Mouse (Mus musculus) E14TG2a.4 (cell line): ENCODE data around the gene Inpp5e.

ENCODE experiments used
- H3K27me3 ChIP-seq: 2 replicates; pipeline ENCODE4 v1.6.1; 2014; ENCODE audit warnings: low read length, control low read depth; ENCODE audit not compliant: insufficient read depth
- H3K36me3 ChIP-seq: 2 replicates; pipeline ENCODE4 v1.6.1; 2014; ENCODE audit warnings: low read length, control low read depth; ENCODE audit not compliant: insufficient read depth
- H3K4me1 ChIP-seq: replicated peaks from 2 replicates; pipeline ENCODE4 v1.6.1; 2014; ENCODE audit warnings: low read depth, low read length, control low read depth
- H3K4me3 ChIP-seq: replicated peaks from 2 replicates; pipeline ENCODE4 v1.5.1; 2014; ENCODE audit warnings: mild to moderate bottlenecking, low read length
- H3K9me3 ChIP-seq: 2 replicates; pipeline ENCODE4 v1.6.1; 2014; ENCODE audit warnings: low read length, control low read depth
- CTCF ChIP-seq: conservative IDR thresholded peaks from 2 replicates; pipeline ENCODE4 v1.5.1; 2014; ENCODE audit warnings: low read length
- NANOG ChIP-seq: IDR thresholded peaks from 2 replicates; pipeline ENCODE4 v1.6.1; 2014; ENCODE audit warnings: borderline replicate concordance, low read length, mixed read lengths
- POU5F1 ChIP-seq: IDR thresholded peaks from 2 replicates; pipeline ENCODE4 v1.6.1; 2014; ENCODE audit warnings: low read length, borderline replicate concordance

The Inpp5e gene

DNA sequence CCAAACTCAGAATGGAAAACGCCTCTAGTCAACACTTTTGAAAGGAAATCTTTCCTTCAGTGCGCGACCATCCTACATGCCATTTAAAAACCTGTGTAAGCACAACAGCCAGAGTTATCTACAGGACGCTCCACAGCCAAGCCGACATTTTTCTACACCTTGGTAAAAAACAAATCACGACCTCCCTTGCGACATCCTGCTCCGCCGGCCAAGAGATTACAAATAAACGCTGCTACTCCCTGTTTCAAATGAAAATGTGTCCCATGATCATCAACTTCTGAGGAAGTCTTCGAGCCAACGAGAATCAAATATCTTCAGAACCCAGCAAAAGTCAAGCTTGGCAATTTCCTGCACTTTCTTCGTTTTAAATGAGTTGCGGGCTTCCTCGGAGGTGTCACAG is 35.4 kb upstream of the Inpp5e start:
- Histone ChIP-seq H3K4me1 (peaks cover 83% of the 10 kb centered on the region), H3K27me3 (no peaks in the 10 kb centered on the region), H3K36me3 (peaks cover 29% of the 10 kb centered on the region), H3K4me3 (peak overlapping the region; percentile 96), H3K9me3 (no peaks in the 10 kb centered on the region)
- TF ChIP-seq NANOG (no peak), CTCF (no peak), POU5F1 (no peak)

DNA sequence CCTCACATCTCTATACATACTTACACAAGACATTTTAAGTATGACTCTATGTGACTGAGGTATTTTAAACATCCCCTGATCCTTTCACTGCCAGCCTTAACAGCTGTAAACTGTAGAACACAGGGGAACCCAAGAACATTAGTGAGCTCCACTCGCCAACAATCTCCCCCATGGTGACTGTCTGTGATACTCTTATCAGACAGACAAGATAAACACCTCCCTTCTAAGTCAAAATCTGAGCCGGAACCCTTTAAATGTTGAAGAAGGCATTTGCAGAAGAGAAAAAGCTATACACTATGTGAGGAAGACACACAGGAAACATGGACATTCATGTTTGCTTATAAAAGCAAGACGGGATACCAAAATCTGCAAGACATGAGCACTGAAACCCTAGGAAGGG is 34.9 kb upstream of the Inpp5e start:
- no peaks in the 10 kb centered on the region for H3K27me3 ChIP-seq
- TF ChIP-seq CTCF = no peak
- peak overlapping the region; percentile 96 for H3K4me3 ChIP-seq
- H3K36me3 ChIP-seq = peaks cover 34% of the 10 kb centered on the region
- H3K4me1 ChIP-seq = peaks cover 83% of the 10 kb centered on the region
- no peaks in the 10 kb centered on the region for H3K9me3 ChIP-seq

DNA sequence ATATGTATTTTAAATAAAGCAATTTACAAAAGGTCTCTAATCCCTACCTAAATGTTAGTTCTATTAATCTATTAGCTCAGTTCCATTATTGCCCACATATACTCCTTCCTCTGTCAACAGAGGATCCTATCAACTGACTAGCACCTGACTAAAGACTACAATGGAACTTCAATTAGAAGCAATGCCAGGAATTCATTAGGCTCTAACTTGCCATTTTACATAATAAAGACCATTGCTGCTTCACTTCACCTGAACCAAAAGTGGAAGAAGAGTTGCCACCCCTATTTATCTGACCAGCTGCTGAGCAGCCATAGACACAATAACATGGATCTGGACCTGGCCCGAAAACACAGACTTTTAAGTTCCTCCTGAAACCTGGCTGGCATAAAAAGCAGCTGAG is 33.8 kb upstream of the Inpp5e start:
- Histone ChIP-seq H3K9me3 (no peaks in the 10 kb centered on the region), H3K27me3 (no peaks in the 10 kb centered on the region)
- TF ChIP-seq NANOG (peak; percentile 95), POU5F1 (peak; percentile 48; the same call in 1 of the 2 replicates), CTCF (no peak)

DNA sequence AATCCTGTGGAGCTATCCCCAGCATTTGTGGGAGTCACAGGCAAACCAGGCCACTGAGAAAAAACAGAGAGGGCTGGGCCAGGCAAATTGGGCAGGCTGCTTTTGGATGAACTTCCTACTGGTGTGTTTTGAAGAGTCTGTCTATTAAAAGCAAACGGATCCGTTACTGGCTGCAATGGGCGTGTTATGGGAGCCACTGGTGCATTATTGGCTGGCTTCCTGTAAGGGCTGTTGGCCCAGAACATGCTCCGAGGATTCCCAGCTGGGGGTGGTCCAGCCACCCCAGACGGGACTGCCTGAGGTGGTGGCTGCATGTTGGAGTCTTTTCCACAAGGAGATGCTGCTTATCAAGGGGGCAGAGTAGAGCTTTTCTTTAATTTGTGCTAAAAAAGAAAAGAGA is 32.7 kb upstream of the Inpp5e start:
- H3K4me1 ChIP-seq = peaks cover 81% of the 10 kb centered on the region
- no peaks in the 10 kb centered on the region for H3K27me3 ChIP-seq
- peaks cover 53% of the 10 kb centered on the region for H3K36me3 ChIP-seq
- no peaks in the 10 kb centered on the region for H3K9me3 ChIP-seq
- peak overlapping the region; percentile 29 for H3K4me3 ChIP-seq
- TF ChIP-seq CTCF (no peak), NANOG (no peak), POU5F1 (no peak)

More for the DNA sequence above, 33.8 kb upstream of the Inpp5e start:
- Histone ChIP-seq H3K36me3 (peaks cover 44% of the 10 kb centered on the region), H3K4me1 (peaks cover 83% of the 10 kb centered on the region), H3K4me3 (peak overlapping the region; percentile 96)

DNA sequence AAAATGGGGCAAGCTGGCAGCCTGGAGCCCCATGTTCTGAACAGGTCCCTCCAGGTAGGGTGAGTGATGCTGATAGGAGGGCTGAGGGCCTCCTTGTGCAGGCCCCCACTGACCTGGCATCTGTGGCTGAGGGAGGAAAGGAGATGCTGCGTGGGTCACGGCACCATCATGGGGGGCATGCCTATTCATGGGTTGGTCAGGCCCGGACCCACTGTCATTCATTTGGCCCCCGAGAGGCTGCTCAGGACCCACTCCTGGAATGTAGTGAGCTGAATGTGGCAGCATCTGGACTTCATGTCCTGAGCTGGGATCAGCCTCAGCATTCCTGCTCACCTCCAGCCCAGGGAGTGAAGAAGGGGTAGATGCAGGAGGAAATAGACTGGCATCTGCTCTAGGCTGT is 32.3 kb upstream of the Inpp5e start:
- Histone ChIP-seq H3K4me3 (peak overlapping the region; percentile 29), H3K4me1 (peaks cover 77% of the 10 kb centered on the region), H3K36me3 (peaks cover 55% of the 10 kb centered on the region), H3K27me3 (no peaks in the 10 kb centered on the region), H3K9me3 (no peaks in the 10 kb centered on the region)
- no peak for TF ChIP-seq NANOG
- no peak for TF ChIP-seq POU5F1

DNA sequence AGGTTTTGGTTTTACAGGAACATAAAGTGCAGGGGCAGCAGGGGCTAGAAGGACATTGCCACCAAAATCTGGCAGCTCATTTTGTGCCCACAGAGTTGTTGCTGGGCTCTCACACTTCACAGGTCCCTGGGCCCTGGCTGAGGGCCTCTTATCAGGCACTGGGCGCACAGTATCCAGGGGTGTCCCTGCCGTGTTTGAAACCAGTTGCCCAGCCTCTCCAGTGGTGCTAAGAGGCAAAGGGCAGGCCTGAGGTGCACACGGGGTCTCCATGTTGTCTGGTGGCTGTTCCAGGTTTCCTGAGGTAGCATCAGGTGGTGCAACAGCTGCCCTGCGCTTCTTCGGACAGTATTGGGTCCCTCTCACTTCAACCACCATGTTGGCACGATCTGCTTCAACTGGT is 30.7 kb upstream of the Inpp5e start:
- Histone ChIP-seq H3K4me3 (no peak overlapping the region), H3K36me3 (peaks cover 71% of the 10 kb centered on the region), H3K27me3 (no peaks in the 10 kb centered on the region), H3K9me3 (no peaks in the 10 kb centered on the region), H3K4me1 (peaks cover 87% of the 10 kb centered on the region)
- no peak for TF ChIP-seq NANOG
- no peak for TF ChIP-seq CTCF
- no peak for TF ChIP-seq POU5F1

DNA sequence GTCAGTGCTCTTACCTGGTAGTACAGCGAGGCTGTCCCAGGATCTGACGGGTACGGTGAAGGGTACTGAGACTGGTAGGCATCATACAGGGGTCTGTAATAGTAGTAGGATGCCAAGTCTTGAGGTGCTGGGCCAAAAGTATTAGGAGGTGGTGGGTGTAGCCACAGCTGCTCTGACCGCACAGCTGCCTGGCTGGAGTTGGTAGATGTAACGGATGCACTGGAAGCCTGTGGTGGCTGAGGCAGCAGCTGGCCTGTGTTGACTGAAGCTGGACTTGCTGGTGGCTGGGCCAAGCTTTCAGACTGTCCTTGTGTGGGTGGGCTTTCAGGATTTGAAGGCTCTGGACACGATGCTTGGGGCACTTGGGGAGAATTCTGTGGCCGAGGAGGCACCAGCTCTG is 29.4 kb upstream of the Inpp5e start:
- Histone ChIP-seq H3K27me3 (no peaks in the 10 kb centered on the region), H3K4me1 (peaks cover 77% of the 10 kb centered on the region), H3K36me3 (peaks cover 84% of the 10 kb centered on the region), H3K4me3 (0 out of 2 replicates have a peak overlapping the region, but pooled peaks have one; percentile 11), H3K9me3 (no peaks in the 10 kb centered on the region)
- TF ChIP-seq CTCF = no peak
- TF ChIP-seq NANOG = no peak
- no peak for TF ChIP-seq POU5F1

DNA sequence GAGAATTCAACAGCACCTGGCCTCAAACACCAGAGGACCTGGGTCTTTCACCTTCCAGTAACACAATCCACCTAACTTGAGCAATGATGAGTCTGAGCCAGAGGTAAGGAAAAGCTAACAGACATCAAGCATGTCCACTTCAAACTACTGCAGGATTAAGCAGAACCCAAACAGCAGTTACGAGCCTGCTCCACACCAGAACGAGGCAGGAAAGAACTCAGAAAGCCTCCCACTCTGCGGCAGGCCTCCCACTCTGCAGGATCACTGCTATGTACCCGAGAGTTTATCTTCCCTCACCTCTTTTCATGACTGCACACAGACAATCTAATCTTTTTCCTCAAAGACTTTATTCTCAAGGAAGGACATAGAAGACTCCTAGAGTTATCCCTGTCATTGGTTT is 28.2 kb upstream of the Inpp5e start:
- TF ChIP-seq POU5F1 (no peak), NANOG (no peak), CTCF (no peak)
- Histone ChIP-seq H3K27me3 (no peaks in the 10 kb centered on the region), H3K4me3 (no peak overlapping the region), H3K4me1 (peaks cover 69% of the 10 kb centered on the region), H3K36me3 (peaks cover 96% of the 10 kb centered on the region), H3K9me3 (no peaks in the 10 kb centered on the region)

DNA sequence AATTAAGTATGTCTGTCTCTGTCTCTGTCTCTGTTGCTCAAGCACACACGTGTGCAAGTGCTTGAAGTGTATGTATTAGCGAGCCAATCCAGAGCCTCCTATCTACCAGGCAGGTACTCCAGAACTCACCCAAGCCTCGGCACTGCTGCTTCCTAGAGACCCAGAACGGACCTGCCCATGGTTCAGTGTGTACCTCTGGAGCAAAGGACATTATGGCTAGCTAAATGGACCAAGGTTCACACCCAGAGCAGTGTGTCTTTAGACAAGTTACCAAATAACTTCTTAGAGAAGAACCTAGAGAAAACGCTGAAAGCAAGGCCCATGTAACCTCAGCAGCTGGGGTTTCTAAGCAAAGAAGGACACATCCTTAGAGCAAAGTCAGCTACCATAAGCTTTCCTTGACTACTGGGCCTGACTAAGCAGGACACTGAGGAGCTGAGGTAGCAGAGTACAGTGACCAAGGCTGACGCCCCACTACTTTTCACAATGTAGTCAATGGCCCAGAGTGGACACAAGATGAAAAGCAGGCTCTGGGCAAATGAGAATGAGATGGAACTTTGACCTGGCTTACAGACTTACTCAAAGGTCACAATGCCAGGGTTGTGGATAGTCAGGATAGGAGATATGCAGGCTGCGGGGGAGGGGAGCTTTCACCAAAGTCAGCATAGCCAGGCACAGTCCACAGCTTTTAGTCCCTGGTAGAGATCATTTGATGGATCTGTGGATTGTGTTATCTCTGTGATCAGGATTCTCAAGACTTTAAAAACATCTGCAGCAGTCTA is 26.0 kb upstream of the Inpp5e start:
- H3K9me3 ChIP-seq = no peaks in the 10 kb centered on the region
- H3K36me3 ChIP-seq = peaks cover 98% of the 10 kb centered on the region
- no peaks in the 10 kb centered on the region for H3K27me3 ChIP-seq
- peaks cover 46% of the 10 kb centered on the region for H3K4me1 ChIP-seq
- TF ChIP-seq POU5F1 = no peak
- TF ChIP-seq NANOG = no peak
- no peak for TF ChIP-seq CTCF
- H3K4me3 ChIP-seq = no peak overlapping the region
